Comparison of ENCODE assay signal across 12 mouse cellular contexts in genomic region chr17:44597918-44598504, GRCm38 (mm10).
DNase-seq lines count a peak whose midpoint lies in the region; ATAC-seq and TF ChIP-seq lines count a peak whose summit lies in the region.
"Had no signal": no experiment of that assay in that cellular context is flagged by ENCODE, and none has a peak within 500 bp of the region (broad histone marks: within the 10 kb centered on the region; RNA-seq: fewer than 3 reads in every experiment).

No protein-coding gene starts in this region.

- no peak overlapping the region for H3K4me2 ChIP-seq in forebrain, postnatal 0 days (ENCODE audit: low read depth)
- H3K4me2 ChIP-seq: heart, embryonic 15.5 days; liver, embryonic 15.5 days had no signal

- intact Hi-C loops in heart, postnatal 25 days (cut with DNase I) = no loop called here

- peaks cover 4% of the 10 kb centered on the region; the same call in 1 of the 2 replicates for H3K4me1 ChIP-seq in embryonic fibroblast, embryonic 13.5 days (ENCODE audit: control insufficient read depth, insufficient read depth, low read length)
- no peaks in the 10 kb centered on the region for H3K4me1 ChIP-seq in forebrain, postnatal 0 days (ENCODE audit: insufficient read depth)
- H3K4me1 ChIP-seq: heart, embryonic 15.5 days; liver, embryonic 15.5 days had no signal

- no peak for TF ChIP-seq CTCF in embryonic fibroblast, embryonic 13.5 days (IDR thresholded peaks at IDR 0.05; ENCODE audit: borderline replicate concordance, insufficient read depth, low read length)
- no peak for TF ChIP-seq CTCF in forebrain, postnatal 0 days (IDR thresholded peaks at IDR 0.05; ENCODE audit: low read depth)

- 46% methylated on average over 8 of the region's 8 CpGs for WGBS in forebrain, postnatal 0 days

- ATAC-seq in megakaryocyte-erythroid progenitor cell, adult 5-6 weeks (replicated peaks; ENCODE audit: low FRiP score, low TSS enrichment, poor library complexity, severe bottlenecking) = no peak
- ATAC-seq in forebrain, postnatal 0 days = no peak

- no peak overlapping the region for H3K9ac ChIP-seq in forebrain, postnatal 0 days
- H3K9ac ChIP-seq: heart, embryonic 15.5 days; liver, embryonic 15.5 days had no signal

- no peaks in the 10 kb centered on the region for H3K36me3 ChIP-seq in forebrain, postnatal 0 days (ENCODE audit: insufficient read depth)
- H3K36me3 ChIP-seq: heart, embryonic 15.5 days; liver, embryonic 15.5 days had no signal

- no peak overlapping the region for H3K4me3 ChIP-seq in embryonic fibroblast, embryonic 13.5 days (ENCODE audit: insufficient read depth, low read length)
- H3K4me3 ChIP-seq in forebrain, postnatal 0 days (ENCODE audit: low read depth, low read length) = no peak overlapping the region
- H3K4me3 ChIP-seq: heart, embryonic 15.5 days; liver, embryonic 15.5 days had no signal

- H3K27me3 ChIP-seq in forebrain, postnatal 0 days (ENCODE audit: insufficient read depth, low read length) = no peaks in the 10 kb centered on the region
- H3K27me3 ChIP-seq: CH12.LX; heart, embryonic 15.5 days; liver, embryonic 15.5 days had no signal

- peak; percentile 54 to 66 for DNase-seq in heart, adult 9 months (ENCODE audit: low spot score in 2 of 2)
- DNase-seq in heart, postnatal 25 days (ENCODE audit: low spot score) = no peak
- DNase-seq in Muller cell, postnatal 12 days (ENCODE audit: inconsistent ontology term) = peak; percentile 46
- peak; percentile 33 for DNase-seq in layer of hippocampus, adult 9-10 months (ENCODE audit: low spot score)
- DNase-seq in right cerebral cortex, postnatal 14 days = no peak
- no peak for DNase-seq in forebrain, postnatal 0 days
- DNase-seq: cerebellum, adult 11 months had no signal

- H3K27ac ChIP-seq in embryonic fibroblast, embryonic 13.5 days (ENCODE audit: insufficient read depth, low read length) = peak overlapping the region; percentile 51
- H3K27ac ChIP-seq in forebrain, postnatal 0 days (ENCODE audit: low read depth, low read length) = no peak overlapping the region
- H3K27ac ChIP-seq: heart, embryonic 15.5 days; liver, embryonic 15.5 days had no signal

- TF ChIP-seq POLR2A in embryonic fibroblast, embryonic 13.5 days (IDR thresholded peaks at IDR 0.05; ENCODE audit: low read depth, low read length) = no peak

- H3K9me3 ChIP-seq in forebrain, postnatal 0 days (ENCODE audit: low read length) = no peaks in the 10 kb centered on the region
- H3K9me3 ChIP-seq: heart, embryonic 15.5 days; liver, embryonic 15.5 days had no signal

Comparison
In these comparisons a context has a peak if more than half of its experiments do, and no peak if none do; other contexts are left out.
1. DNase-seq: peak in heart, adult 9 months (2 of 2), Muller cell, postnatal 12 days (single experiment) and layer of hippocampus, adult 9-10 months (single experiment); none in heart, postnatal 25 days (single experiment), right cerebral cortex, postnatal 14 days (single experiment) and forebrain, postnatal 0 days (single experiment).